Mouse (Mus musculus): Measurements from ENCODE around the gene Hsfy2. TPM values are rescaled to one million over a fixed set of nuclear protein-coding genes. Genes with fewer than 3 reads are reported as not detected.

Gene Hsfy2
- polyA plus RNA-seq, 1 experiment = not detected

DNA sequence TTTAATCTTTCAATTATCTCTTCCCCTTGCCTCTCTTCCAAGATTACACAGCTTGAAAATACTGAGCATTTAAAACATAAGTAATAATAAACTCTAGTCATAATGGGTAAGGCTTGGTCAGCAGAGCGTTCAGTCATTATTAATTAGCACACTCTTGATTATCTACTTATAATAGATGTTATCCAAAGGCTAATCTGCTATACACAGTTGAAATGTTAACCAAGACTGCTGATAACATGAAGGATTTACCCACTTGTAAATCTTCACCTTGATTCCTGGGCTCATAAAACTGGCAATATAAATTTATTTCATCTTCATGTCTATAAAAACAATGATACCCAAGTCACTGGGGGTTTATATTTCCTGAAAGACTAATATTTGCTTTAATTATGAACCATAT is 24.9 kb downstream of the Hsfy2 start:
- Histone ChIP-seq H3ac (ENCODE audit: control insufficient read depth, insufficient read length) (no peak overlapping the region), H3K79me2 (ENCODE audit: control insufficient read depth, insufficient read depth) (no peaks in the 10 kb centered on the region), H3K4me3 (no peak overlapping the region), H3K4me2 (ENCODE audit: low read depth) (no peak overlapping the region), H3K36me3 (ENCODE audit: control insufficient read depth, insufficient read depth) (no peaks in the 10 kb centered on the region), H3K27me3 (ENCODE audit: control insufficient read depth, insufficient read depth, insufficient read length) (no peaks in the 10 kb centered on the region)
- TF ChIP-seq MAX (IDR thresholded peaks at IDR 0.05; ENCODE audit: low read depth) = no peak
- TF ChIP-seq REST (IDR thresholded peaks at IDR 0.05; ENCODE audit: insufficient read depth, insufficient read length) = no peak
- TF ChIP-seq CEBPB (IDR thresholded peaks at IDR 0.05; ENCODE audit: insufficient read depth, poor library complexity, severe bottlenecking) = no peak
- no peak for TF ChIP-seq POLR2A (IDR thresholded peaks at IDR 0.05; ENCODE audit: insufficient read length, low read depth)
- no peak for TF ChIP-seq SRF (IDR thresholded peaks at IDR 0.05; ENCODE audit: control insufficient read depth, insufficient read length, low read depth)
- TF ChIP-seq POLR2AphosphoS2 (IDR thresholded peaks at IDR 0.05; ENCODE audit: insufficient read length, low read depth) = no peak
- no peak for TF ChIP-seq USF1 (IDR thresholded peaks at IDR 0.05; ENCODE audit: low read depth)
- no peak for TF ChIP-seq E2F4 (IDR thresholded peaks at IDR 0.05; ENCODE audit: insufficient read depth)

All from myocyte (in vitro differentiated cells).